Mouse (Mus musculus) frontal cortex, adult (tissue): ENCODE measurements around the gene Acads.
A peak's percentile ranks its signal among the peaks of the same experiment; 100 is the strongest.
"Not testable (repeated sequence)": the region's sequence is repeated elsewhere in the genome, so short reads cannot be mapped to it uniquely, and the experiment has no call there.

Experiments
- ATAC-seq: cut with Nextera tagmentation; 2 replicates; pipeline ENCODE4 v1.9.2; 2017; ENCODE audit warnings: mild to moderate bottlenecking, moderate library complexity, mixed read lengths; ENCODE audit not compliant: low TSS enrichment

Gene Acads

GRCm38 (mm10) chr5:115149675-115150459 lies 30.7 kb upstream of the Acads start:
- no peak for ATAC-seq

DNA sequence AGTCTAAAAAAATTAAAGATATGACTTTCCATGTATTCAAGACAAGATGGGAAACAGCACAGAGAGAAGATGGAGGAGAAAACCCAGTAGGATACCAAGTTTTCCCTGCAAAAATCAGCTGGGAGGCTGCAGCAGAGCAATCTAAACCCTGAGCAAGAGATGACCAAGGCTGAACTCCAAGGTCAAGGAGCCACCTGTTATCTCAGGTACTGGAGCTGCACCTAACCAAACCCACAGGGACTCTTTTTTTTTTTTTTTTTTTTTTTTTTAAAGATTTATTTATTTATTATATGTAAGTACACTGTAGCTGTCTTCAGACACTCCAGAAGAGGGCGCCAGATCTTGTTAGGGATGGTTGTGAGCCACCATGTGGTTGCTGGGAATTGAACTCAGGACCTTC lies 29.7 kb upstream of the Acads start:
- not testable (repeated sequence) for ATAC-seq

DNA sequence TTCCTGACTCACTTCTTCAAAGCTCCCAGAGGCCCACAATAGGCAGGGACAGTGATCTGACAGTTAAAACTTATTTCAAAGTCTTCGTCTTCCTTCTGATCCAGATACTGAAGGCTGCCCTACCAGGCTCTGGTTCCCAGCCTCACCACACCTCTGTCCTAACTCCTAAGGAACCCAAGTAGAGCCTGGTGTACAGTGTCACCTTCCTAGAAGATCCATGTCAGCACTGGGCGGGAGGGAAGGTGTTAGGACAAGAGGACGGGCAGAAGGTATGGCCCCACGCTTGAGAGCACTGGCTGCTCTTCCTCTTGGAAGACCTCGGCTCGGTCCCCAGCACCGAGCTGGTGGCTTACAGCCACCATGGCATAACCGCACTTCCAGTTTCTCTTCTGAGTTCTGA lies 29.2 kb upstream of the Acads start:
- ATAC-seq: no peak

DNA sequence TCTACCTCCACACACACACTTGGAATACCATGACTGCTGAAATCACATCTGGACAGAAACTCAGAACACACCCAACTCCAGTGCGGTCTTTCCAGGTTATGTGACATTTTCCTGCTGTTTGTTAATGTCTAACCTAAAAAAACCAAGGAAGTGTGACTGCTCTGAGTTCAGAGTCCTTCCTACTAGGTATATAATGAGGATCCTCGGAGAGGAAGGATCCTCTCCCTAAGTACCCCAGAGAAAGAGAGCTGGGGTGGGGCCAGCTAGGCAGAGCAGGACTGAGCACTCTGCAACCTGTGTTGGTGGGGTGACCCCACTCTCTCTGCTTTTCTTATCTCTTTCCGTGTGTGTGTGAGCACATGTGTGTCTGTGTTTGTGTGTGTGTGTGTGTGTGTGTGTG lies 28.2 kb upstream of the Acads start:
- ATAC-seq: no peak

DNA sequence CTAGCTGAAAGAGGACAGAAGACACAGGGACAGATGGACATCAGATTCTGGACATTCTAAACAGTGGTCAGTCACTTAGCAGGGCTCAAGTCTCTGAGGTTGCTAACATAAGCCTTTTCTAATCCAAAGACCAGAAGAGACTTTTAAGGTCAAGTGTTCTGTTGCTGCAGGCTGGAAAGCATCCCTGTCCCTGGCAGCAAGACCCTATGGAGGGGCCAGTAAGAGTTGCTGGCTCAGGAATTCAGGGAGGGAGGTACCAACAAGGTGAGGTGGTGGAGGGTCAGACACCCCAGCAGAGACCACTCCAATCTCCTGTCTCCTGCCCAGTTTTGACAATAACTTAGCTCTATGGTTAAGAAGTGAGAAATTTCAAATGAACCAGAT lies 27.6 kb upstream of the Acads start:
- ATAC-seq: no peak

DNA sequence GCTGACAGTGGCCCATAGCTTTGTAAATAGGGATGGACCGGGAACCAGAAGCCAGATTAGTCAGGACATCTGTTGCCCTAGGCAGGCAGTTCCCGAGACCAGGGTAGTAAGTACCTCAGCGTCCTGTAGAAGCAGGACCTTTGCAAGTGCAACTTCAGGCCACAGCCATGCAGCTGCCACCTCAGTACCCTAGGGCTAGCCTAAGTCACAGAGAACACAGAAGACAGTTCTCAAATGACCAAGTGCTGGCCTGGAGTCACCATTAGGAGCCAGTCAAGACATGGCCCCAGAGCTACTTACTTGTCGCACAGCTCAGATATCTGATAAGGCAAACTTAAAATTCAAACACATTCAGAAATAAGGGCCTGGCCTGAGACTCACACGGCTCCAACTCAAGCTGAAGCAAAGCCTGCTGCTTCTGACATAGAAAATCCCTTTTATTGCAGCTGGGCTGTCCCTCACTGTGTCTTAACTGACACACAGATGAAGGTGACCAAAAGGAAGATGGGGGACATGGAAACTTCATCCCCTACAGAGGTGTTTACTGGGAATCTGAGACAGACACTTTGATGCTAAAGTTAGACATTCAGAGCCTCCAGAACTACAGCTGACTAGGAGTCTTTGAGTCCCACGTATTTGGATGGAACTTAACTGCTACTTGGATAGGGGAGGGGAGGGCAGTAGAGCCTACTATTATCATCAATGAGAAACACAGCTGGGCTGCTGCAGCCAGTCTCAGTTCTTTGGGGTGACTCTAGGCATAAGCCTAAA lies 27.0 kb upstream of the Acads start:
- ATAC-seq: 0 out of 2 replicates have a peak, but pooled peaks have one; percentile 42

DNA sequence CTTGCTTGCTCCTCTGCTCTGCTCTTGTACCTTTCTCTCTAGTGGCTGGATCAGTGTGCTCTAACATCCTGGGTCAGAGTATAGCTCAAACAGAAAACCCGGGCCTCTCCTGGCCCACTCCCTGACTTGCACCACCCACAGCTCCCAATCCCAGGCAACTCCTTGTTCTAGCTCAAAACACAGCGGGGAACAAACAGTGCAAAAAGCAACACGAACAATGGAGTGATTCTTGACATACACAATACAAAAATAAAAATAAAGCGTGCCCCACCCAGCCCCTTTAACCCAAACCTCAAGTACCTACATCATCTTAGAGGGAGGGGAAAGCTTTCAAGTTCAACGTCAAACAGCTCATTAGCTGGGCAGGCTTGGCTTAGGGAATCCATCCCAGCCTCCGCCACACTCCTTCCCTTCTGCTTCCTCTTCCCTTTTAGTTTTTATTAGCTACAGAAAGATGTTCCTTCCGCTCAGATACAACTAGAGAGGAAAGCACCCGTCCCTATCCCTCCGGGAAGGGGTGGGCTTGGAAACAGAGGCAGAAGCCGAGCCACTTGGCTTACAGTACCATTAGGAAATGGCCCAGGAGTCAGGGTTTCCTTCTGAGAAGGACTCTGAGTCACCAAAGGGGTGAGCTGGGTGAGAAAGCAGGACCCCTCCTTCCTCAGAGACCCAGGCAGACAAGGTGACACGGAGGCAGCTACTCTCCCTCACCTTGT lies 26.3 kb upstream of the Acads start:
- ATAC-seq: no peak

DNA sequence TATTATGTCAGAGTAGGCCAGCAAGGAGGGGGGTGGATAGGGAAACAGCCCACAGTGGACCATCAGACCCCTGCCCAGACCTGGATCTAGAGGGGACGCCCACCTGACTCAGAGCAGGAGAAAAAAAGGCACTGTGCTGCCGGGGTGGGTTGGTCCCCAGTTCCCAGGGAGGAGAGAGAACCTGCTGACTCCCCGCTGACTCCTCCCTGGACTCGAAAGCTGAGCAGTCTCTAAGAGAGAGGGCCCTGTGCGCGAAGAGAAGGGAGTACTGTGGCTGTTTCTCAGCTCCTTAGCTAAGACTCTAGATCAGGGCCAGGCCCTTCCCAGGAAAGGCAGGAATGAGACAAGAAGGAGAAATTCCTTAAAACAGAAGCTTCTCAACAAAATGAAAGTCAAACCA lies 25.3 kb upstream of the Acads start:
- no peak for ATAC-seq

DNA sequence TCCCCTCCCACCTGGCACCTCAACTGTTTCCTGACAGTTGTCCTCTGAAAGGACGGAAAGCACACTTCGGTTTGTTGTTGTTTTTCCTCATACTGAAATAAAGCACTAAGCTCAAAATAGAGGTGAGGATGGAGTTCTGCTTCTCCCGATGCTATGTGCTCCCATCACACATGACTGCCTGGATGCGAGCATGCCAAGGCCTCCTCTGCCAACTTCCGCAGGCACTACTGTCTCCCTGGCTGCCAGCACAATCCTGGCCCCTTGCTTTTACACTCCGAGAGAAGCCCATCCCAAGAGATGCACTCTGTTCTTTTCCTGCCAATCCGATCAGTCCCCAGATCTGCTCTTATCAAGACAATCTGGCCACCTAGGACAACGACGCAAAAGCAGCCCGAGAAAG lies 24.4 kb upstream of the Acads start:
- peak; percentile 47; the same call in 1 of the 2 replicates for ATAC-seq

GRCm38 (mm10) chr5:115142166-115142697 lies 23.1 kb upstream of the Acads start:
- no peak for ATAC-seq

- no peak for ATAC-seq
Observed at GRCm38 (mm10) chr5:115140726-115141125, 21.6 kb upstream of the Acads start.

DNA sequence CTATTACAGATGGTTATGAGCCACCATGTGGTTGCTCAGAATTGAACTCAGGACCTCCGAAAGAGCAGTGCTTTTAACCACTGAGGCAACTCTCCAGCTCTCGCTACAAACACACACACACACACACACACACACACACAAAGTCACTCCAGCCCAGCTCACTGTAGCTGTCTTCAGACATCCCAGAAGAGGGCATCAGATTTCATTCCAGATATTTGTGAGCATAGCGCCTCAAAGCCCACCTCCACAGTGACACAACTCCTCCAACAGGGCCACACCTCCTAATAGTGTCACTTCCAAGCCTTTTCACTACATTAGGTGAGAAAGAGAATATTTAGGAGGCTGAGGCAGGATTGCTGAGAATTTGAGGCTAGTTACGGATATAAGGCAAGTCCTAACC lies 20.0 kb upstream of the Acads start:
- ATAC-seq: no peak

- ATAC-seq: peak; percentile 85
Observed at GRCm38 (mm10) chr5:115134234-115135165, 15.4 kb upstream of the Acads start, which contains the start of gene Unc119b. Unc119b (minus strand) TSS chr5:115134975.

DNA sequence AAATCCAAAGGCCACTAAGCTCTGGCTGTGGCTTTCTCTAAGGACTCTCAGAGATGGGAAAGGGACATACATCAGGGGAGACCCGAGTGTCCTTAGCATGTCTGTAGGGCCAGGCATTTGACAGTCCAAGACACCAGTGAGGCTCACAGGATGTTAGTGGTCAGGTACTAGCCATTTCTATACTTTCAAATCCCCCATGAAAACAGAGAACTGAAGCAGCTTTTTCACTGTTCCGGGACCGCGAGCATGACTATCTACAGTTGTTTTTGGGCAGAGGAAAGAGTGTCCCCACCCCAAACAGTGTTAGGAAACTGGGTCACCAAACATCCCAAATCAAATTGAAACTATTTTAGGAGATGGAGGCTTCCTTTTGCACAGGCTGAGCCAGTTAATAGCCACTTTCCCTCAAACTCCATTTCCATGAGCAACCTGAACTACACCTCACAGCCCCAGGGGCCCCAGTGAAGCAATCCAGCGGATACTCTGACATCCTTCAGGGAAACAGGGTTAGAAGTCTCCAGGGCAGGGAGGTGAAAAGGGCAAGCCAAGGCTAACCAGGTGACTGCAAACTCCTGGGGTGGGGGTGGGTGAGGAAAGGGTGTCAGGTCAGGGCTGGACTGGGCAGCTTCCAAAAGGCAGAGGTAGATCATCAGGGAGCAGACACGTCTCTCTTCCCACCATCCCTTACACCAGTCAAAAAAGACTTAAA lies 14.4 kb upstream of the Acads start:
- ATAC-seq: 0 out of 2 replicates have a peak, but pooled peaks have one; percentile 24

- no peak for ATAC-seq
Observed at GRCm38 (mm10) chr5:115132465-115132864, 13.3 kb upstream of the Acads start.

DNA sequence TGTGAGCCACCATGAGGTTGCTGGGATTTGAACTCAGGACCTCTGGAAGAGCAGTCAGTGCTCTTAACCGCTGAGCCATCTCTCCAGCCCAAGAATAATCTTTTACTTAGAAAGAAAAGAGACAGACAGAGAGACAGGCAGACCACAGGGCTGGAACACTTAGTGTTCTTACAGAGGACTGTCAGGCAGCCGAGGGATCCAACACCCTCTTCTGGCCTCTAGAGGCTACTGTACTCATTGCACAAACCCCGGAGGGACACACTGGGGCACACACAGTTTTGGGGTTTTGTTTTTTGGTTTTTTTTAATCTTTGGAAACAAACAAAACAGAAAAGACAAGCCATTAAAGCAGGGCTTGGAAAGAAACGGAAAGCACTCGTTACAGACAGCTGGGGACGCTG lies 10.2 kb upstream of the Acads start:
- ATAC-seq: no peak

DNA sequence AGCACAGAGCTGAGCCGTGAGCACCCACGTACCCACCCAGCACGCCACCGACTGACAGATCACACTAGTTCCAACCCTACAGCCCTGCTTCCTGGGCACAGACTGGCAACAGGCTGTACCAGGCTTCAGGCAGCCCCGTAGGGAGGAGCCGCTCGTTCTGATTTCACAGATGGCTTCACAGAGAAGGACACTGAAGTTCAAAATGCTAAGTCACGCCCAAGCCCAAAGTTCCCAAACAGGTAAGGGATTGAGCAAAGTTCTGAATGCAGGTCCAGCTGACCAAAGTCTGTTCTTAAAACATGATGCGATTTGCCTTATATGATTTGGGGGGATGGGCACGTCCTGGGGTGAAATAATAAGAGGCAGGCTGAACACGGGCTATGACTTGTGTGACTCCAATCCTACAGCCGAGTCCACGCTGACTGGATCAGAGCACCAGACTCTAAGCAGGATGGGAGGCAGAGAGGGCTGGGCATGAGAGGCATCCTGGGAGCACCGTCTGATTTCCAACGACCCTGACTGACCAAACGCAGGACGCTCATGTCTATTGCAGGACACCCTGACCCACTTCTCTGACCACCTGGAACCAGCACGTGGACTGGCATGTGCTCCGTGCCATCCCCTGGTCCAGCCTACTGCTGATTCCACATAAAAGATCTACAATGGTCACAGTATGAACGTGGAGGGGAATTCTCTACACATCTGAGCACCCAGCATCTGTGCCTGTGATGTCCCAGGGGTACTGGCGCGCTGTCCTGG lies 8.5 kb upstream of the Acads start:
- ATAC-seq: no peak

GRCm38 (mm10) chr5:115126578-115127312 lies 7.6 kb upstream of the Acads start:
- ATAC-seq: no peak
